Mouse (Mus musculus) neural tube, embryonic 13.5 days (tissue): Measurements from ENCODE around the gene Etnk2. TPM values are rescaled to one million over a fixed set of nuclear protein-coding genes. Genes with fewer than 3 reads are reported as not detected.
A peak's percentile ranks its signal among the peaks of the same experiment; 100 is the strongest.

ENCODE experiments used
- ATAC-seq: fragments of 200-750 bp; cut with Nextera tagmentation; 2 replicates; pipeline ENCODE4 v1.8.0; 2017; ENCODE audit warnings: low read depth, mild to moderate bottlenecking, moderate TSS enrichment, moderate library complexity
- H3K27ac ChIP-seq: fragments of 300-500 bp; sonication (generic); replicated peaks from 2 replicates; pipeline ENCODE4 v1.5.1; 2015; ENCODE audit warnings: moderate library complexity, mild to moderate bottlenecking, inconsistent platforms
- H3K27me3 ChIP-seq: fragments of 300-500 bp; sonication (generic); 2 replicates; pipeline ENCODE4 v1.6.1; 2015; ENCODE audit warnings: mild to moderate bottlenecking, inconsistent platforms
- H3K36me3 ChIP-seq: fragments of 300-500 bp; sonication (generic); 2 replicates; pipeline ENCODE4 v1.6.1; 2015; ENCODE audit warnings: mild to moderate bottlenecking, inconsistent platforms
- H3K4me1 ChIP-seq: fragments of 300-500 bp; sonication (generic); replicated peaks from 2 replicates; pipeline ENCODE4 v1.6.1; 2015; ENCODE audit warnings: inconsistent platforms
- H3K4me2 ChIP-seq: fragments of 300-500 bp; sonication (generic); 2 replicates; pipeline ENCODE4 v1.6.1; 2015; ENCODE audit warnings: inconsistent platforms, mild to moderate bottlenecking, moderate library complexity
- H3K4me3 ChIP-seq: fragments of 300-500 bp; sonication (generic); 2 replicates; pipeline ENCODE4 v1.5.1; 2015; ENCODE audit warnings: mild to moderate bottlenecking, inconsistent platforms
- H3K9ac ChIP-seq: fragments of 300-500 bp; sonication (generic); 2 replicates; pipeline ENCODE4 v1.6.1; 2015; ENCODE audit warnings: moderate library complexity, mild to moderate bottlenecking, inconsistent platforms
- H3K9me3 ChIP-seq: fragments of 300-500 bp; sonication (generic); 2 replicates; pipeline ENCODE4 v1.6.1; 2016; ENCODE audit warnings: inconsistent platforms
- WGBS: fragments of 180-500 bp; shearing (Covaris S2); methylation state at CpG from one replicate; pipeline ENCODE4 v1.1.7; 2015; 5-methylcytosine and 5-hydroxymethylcytosine counted together
- polyA plus RNA-seq: library from polyadenylated mRNA; unstranded; fragments of >200 nt; fragmentation: Nextera tagmentation; extraction: Ambion mirVana; gene quantifications from 2 replicates; pipeline ENCODE4 v1.2.1, GENCODE M21; 2015

The Etnk2 gene
- polyA plus RNA-seq, 1 experiment from 2014 or later: 10.2 TPM

GRCm38 (mm10) chr1:133355912-133356311 lies 7.5 kb upstream of the Etnk2 start:
- no peak overlapping the region for H3K9ac ChIP-seq
- H3K27me3 ChIP-seq: no peaks in the 10 kb centered on the region; the same call in none of the 2 replicates
- no peak for ATAC-seq
- no peaks in the 10 kb centered on the region for H3K9me3 ChIP-seq
- H3K27ac ChIP-seq: no peak overlapping the region
- WGBS: 59% methylated on average over 15 of the region's 15 CpGs
- H3K36me3 ChIP-seq: no peaks in the 10 kb centered on the region
- no peak overlapping the region for H3K4me2 ChIP-seq
- peaks cover 11% of the 10 kb centered on the region for H3K4me1 ChIP-seq
- H3K4me3 ChIP-seq: no peak overlapping the region

- Histone ChIP-seq H3K4me1 (peaks cover 11% of the 10 kb centered on the region), H3K27ac (no peak overlapping the region), H3K36me3 (no peaks in the 10 kb centered on the region), H3K4me2 (no peak overlapping the region), H3K27me3 (no peaks in the 10 kb centered on the region; the same call in none of the 2 replicates), H3K9me3 (no peaks in the 10 kb centered on the region), H3K9ac (no peak overlapping the region), H3K4me3 (no peak overlapping the region)
- WGBS: 63% methylated on average over 8 of the region's 8 CpGs
- ATAC-seq: no peak
Measured at GRCm38 (mm10) chr1:133356330-133356729, 7.0 kb upstream of the Etnk2 start.

- Histone ChIP-seq H3K9me3 (no peaks in the 10 kb centered on the region), H3K36me3 (no peaks in the 10 kb centered on the region), H3K27me3 (peaks cover 26% of the 10 kb centered on the region), H3K27ac (no peak overlapping the region), H3K4me3 (no peak overlapping the region), H3K4me1 (peaks cover 8% of the 10 kb centered on the region), H3K4me2 (no peak overlapping the region), H3K9ac (no peak overlapping the region)
- WGBS: 86% methylated on average over 6 of the region's 6 CpGs
- ATAC-seq: no peak
Measured at GRCm38 (mm10) chr1:133361006-133361405, 2.4 kb upstream of the Etnk2 start.

GRCm38 (mm10) chr1:133362103-133362502 lies 1.3 kb upstream of the Etnk2 start:
- Histone ChIP-seq H3K4me3 (no peak overlapping the region), H3K9me3 (no peaks in the 10 kb centered on the region), H3K9ac (no peak overlapping the region), H3K27me3 (peaks cover 33% of the 10 kb centered on the region), H3K27ac (no peak overlapping the region), H3K36me3 (no peaks in the 10 kb centered on the region), H3K4me1 (peaks cover 12% of the 10 kb centered on the region), H3K4me2 (no peak overlapping the region)
- 87% methylated on average over 5 of the region's 5 CpGs for WGBS
- ATAC-seq: no peak

GRCm38 (mm10) chr1:133364022-133364630 lies 754 bp downstream of the Etnk2 start:
- Histone ChIP-seq H3K4me2 (peak overlapping the region; percentile 87), H3K4me3 (peak overlapping the region; percentile 60), H3K27me3 (peaks cover 33% of the 10 kb centered on the region), H3K9me3 (no peaks in the 10 kb centered on the region), H3K36me3 (no peaks in the 10 kb centered on the region), H3K4me1 (peaks cover 28% of the 10 kb centered on the region), H3K9ac (peak overlapping the region; percentile 73), H3K27ac (peak overlapping the region; percentile 3; the same call in 1 of the 2 replicates)
- peak; percentile 30 for ATAC-seq
- WGBS: 2% methylated on average over 27 of the region's 27 CpGs

- Histone ChIP-seq H3K4me2 (peak overlapping the region; percentile 87; the same call in 1 of the 2 replicates), H3K27me3 (peaks cover 33% of the 10 kb centered on the region), H3K27ac (no peak overlapping the region), H3K9me3 (no peaks in the 10 kb centered on the region), H3K4me3 (no peak overlapping the region), H3K4me1 (peaks cover 28% of the 10 kb centered on the region), H3K36me3 (no peaks in the 10 kb centered on the region), H3K9ac (no peak overlapping the region)
- 52% methylated on average over 2 of the region's 2 CpGs for WGBS
- no peak for ATAC-seq
Measured at GRCm38 (mm10) chr1:133364890-133365289, 1.5 kb downstream of the Etnk2 start.

GRCm38 (mm10) chr1:133366951-133367605 lies 3.7 kb downstream of the Etnk2 start:
- H3K27me3 ChIP-seq: peaks cover 28% of the 10 kb centered on the region
- 52% methylated on average over 10 of the region's 10 CpGs for whole genome bisulfite sequencing
- no peak for ATAC-seq
- peaks cover 29% of the 10 kb centered on the region for H3K4me1 ChIP-seq
- H3K9ac ChIP-seq: no peak overlapping the region
- H3K4me2 ChIP-seq: no peak overlapping the region
- H3K36me3 ChIP-seq: no peaks in the 10 kb centered on the region
- no peaks in the 10 kb centered on the region for H3K9me3 ChIP-seq
- H3K27ac ChIP-seq: no peak overlapping the region
- H3K4me3 ChIP-seq: no peak overlapping the region

- Histone ChIP-seq H3K27me3 (peaks cover 28% of the 10 kb centered on the region), H3K9me3 (no peaks in the 10 kb centered on the region), H3K27ac (no peak overlapping the region), H3K4me1 (peaks cover 37% of the 10 kb centered on the region), H3K36me3 (no peaks in the 10 kb centered on the region), H3K4me3 (no peak overlapping the region), H3K9ac (peak overlapping the region; percentile 31; the same call in 1 of the 2 replicates), H3K4me2 (no peak overlapping the region)
- no peak for ATAC-seq
- 12% methylated on average over 11 of the region's 11 CpGs for WGBS
Measured at GRCm38 (mm10) chr1:133367606-133368488, 4.5 kb downstream of the Etnk2 start.

GRCm38 (mm10) chr1:133368644-133369043 lies 5.3 kb downstream of the Etnk2 start:
- Histone ChIP-seq H3K4me2 (no peak overlapping the region), H3K9me3 (no peaks in the 10 kb centered on the region)
- WGBS: 60% methylated on average over 10 of the region's 10 CpGs

GRCm38 (mm10) chr1:133370352-133370751 lies 7.0 kb downstream of the Etnk2 start:
- Histone ChIP-seq H3K4me3 (no peak overlapping the region), H3K9ac (no peak overlapping the region), H3K9me3 (no peaks in the 10 kb centered on the region), H3K4me2 (no peak overlapping the region), H3K4me1 (peaks cover 31% of the 10 kb centered on the region), H3K27me3 (peaks cover 14% of the 10 kb centered on the region), H3K27ac (no peak overlapping the region), H3K36me3 (no peaks in the 10 kb centered on the region)
- 87% methylated on average over 4 of the region's 4 CpGs for WGBS
- ATAC-seq: no peak

More at GRCm38 (mm10) chr1:133368644-133369043, 5.3 kb downstream of the Etnk2 start:
- peaks cover 28% of the 10 kb centered on the region for H3K27me3 ChIP-seq
- H3K4me1 ChIP-seq: peaks cover 40% of the 10 kb centered on the region
- no peak overlapping the region for H3K4me3 ChIP-seq
- H3K27ac ChIP-seq: no peak overlapping the region
- ATAC-seq: no peak
- no peak overlapping the region for H3K9ac ChIP-seq
- no peaks in the 10 kb centered on the region for H3K36me3 ChIP-seq

GRCm38 (mm10) chr1:133371431-133371830 lies 8.1 kb downstream of the Etnk2 start:
- Histone ChIP-seq H3K9ac (no peak overlapping the region), H3K4me2 (no peak overlapping the region), H3K9me3 (no peaks in the 10 kb centered on the region), H3K4me1 (peaks cover 39% of the 10 kb centered on the region), H3K27ac (no peak overlapping the region), H3K27me3 (0 out of 2 replicates have a peak, but pooled peaks cover 4% of the 10 kb centered on the region), H3K4me3 (no peak overlapping the region), H3K36me3 (no peaks in the 10 kb centered on the region)
- 71% methylated on average over 6 of the region's 6 CpGs for WGBS
- ATAC-seq: no peak

GRCm38 (mm10) chr1:133372113-133372512 lies 8.7 kb downstream of the Etnk2 start:
- Histone ChIP-seq H3K4me2 (no peak overlapping the region), H3K4me1 (peaks cover 41% of the 10 kb centered on the region), H3K27me3 (no peaks in the 10 kb centered on the region), H3K36me3 (no peaks in the 10 kb centered on the region), H3K9me3 (no peaks in the 10 kb centered on the region), H3K9ac (no peak overlapping the region), H3K4me3 (no peak overlapping the region), H3K27ac (no peak overlapping the region)
- WGBS: 52% methylated on average over 8 of the region's 8 CpGs
- ATAC-seq: no peak
